Mouse (Mus musculus): Measurements from ENCODE around the gene Map3k12.

GRCm38 (mm10) chr15:102562491-102562890 lies 45.6 kb upstream of the Map3k12 start:
- TF ChIP-seq POLR2A (IDR thresholded peaks at IDR 0.05; ENCODE audit: control insufficient read depth, extremely low read depth, insufficient read depth, low read length, poor library complexity) = no peak
- TF ChIP-seq CTCF (IDR thresholded peaks at IDR 0.05; ENCODE audit: borderline replicate concordance, control insufficient read depth, extremely low read depth, insufficient read depth, low read length, poor library complexity) = no peak

Measured in thymus, adult 2 months (tissue).